Mouse (Mus musculus): ENCODE results near the gene Gm21209. TPM values are rescaled to one million over a fixed set of nuclear protein-coding genes. Genes with fewer than 3 reads are reported as not detected.

The Gm21209 gene
- not detected for polyA plus RNA-seq (2014; fragmentation: Illumina TruSeq; extraction: RNeasy Lipid Tissue Mini Kit (QIAGEN cat#74804); ENCODE audit: low read depth, low replicate concordance)

DNA sequence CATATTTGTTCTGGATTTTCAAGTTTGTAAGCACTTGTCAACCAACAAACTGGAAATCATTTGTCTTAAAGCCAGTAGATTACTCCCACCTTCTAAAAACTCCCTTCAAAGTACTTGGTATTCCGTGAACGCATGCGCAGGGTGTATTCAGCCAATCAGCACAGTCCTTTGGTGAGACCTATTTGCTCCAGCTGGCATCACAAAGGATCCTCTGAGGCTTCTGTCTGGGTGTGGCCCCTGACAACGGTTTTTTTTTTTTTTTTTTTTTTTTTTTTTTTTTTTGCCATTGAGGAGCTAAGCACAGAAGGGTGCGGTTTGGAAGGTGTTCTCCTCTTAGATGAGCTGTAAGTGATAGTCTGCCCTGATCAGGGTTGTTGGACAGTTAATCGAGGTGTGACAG is at the start of gene Gm21209:
Gene Gm21209, plus strand, starts transcription at position 301 of the 400 bp plus-strand sequence.

Data from adrenal gland, adult 10 weeks (tissue).